Mouse (Mus musculus): ENCODE data around the gene Slc13a2.
A peak's percentile ranks its signal among the peaks of the same experiment; 100 is the strongest.

Slc13a2 gene

GRCm38 (mm10) chr11:78422055-78422819 lies at the start of gene Slc13a2:
Slc13a2 (minus strand) TSS chr11:78422217.
- DNase-seq: no peak

- no peak for DNase-seq
Measured at GRCm38 (mm10) chr11:78471326-78472103, 49.5 kb upstream of the Slc13a2 start.

GRCm38 (mm10) chr11:78467932-78468331 lies 45.9 kb upstream of the Slc13a2 start:
- no peak for DNase-seq

- DNase-seq: no peak
Measured at GRCm38 (mm10) chr11:78467515-78467914, 45.5 kb upstream of the Slc13a2 start.

- DNase-seq: no peak
Measured at GRCm38 (mm10) chr11:78466242-78466912, 44.4 kb upstream of the Slc13a2 start.

- DNase-seq: peak; percentile 91
Measured at GRCm38 (mm10) chr11:78465568-78466180, 43.7 kb upstream of the Slc13a2 start, which contains the start of gene Slc46a1. Slc46a1 (plus strand) TSS chr11:78465697.

GRCm38 (mm10) chr11:78465116-78465515 lies 43.1 kb upstream of the Slc13a2 start:
- DNase-seq: no peak

GRCm38 (mm10) chr11:78463286-78464036 lies 41.4 kb upstream of the Slc13a2 start:
- no peak for DNase-seq

- no peak for DNase-seq
Measured at GRCm38 (mm10) chr11:78462669-78463068, 40.7 kb upstream of the Slc13a2 start.

GRCm38 (mm10) chr11:78461894-78462293 lies 39.9 kb upstream of the Slc13a2 start:
- no peak for DNase-seq

- DNase-seq: no peak
Measured at GRCm38 (mm10) chr11:78458740-78459139, 36.7 kb upstream of the Slc13a2 start.

GRCm38 (mm10) chr11:78455308-78455707 lies 33.3 kb upstream of the Slc13a2 start:
- DNase-seq: peak; percentile 67

GRCm38 (mm10) chr11:78454276-78454675 lies 32.3 kb upstream of the Slc13a2 start:
- no peak for DNase-seq

GRCm38 (mm10) chr11:78453675-78454074 lies 31.7 kb upstream of the Slc13a2 start:
- peak; percentile 81 for DNase-seq

GRCm38 (mm10) chr11:78450337-78450736 lies 28.3 kb upstream of the Slc13a2 start:
- DNase-seq: no peak

GRCm38 (mm10) chr11:78448242-78448641 lies 26.2 kb upstream of the Slc13a2 start:
- DNase-seq: no peak

GRCm38 (mm10) chr11:78447168-78447567 lies 25.2 kb upstream of the Slc13a2 start:
- DNase-seq: no peak

GRCm38 (mm10) chr11:78443115-78443514 lies 21.1 kb upstream of the Slc13a2 start:
- DNase-seq: no peak

GRCm38 (mm10) chr11:78438399-78438930 lies 16.4 kb upstream of the Slc13a2 start:
- no peak for DNase-seq

GRCm38 (mm10) chr11:78437182-78437581 lies 15.2 kb upstream of the Slc13a2 start:
- DNase-seq: no peak

- peak; percentile 72 for DNase-seq
Measured at GRCm38 (mm10) chr11:78435776-78436349, 13.8 kb upstream of the Slc13a2 start.

GRCm38 (mm10) chr11:78434052-78434451 lies 12.0 kb upstream of the Slc13a2 start:
- no peak for DNase-seq
